Mouse (Mus musculus) liver (tissue): ENCODE results near the gene Macrod1.

Experiments
- DNase-seq: peaks from one replicate; pipeline ENCODE4 v3.0.0-alpha.2; 2020; ENCODE audit warnings: mixed read lengths

Gene Macrod1

GRCm38 (mm10) chr19:7142207-7142915 lies 85.8 kb downstream of the Macrod1 start:
- DNase-seq: no peak

- DNase-seq: peak; percentile 82
These were observed 87.2 kb downstream of the Macrod1 start for GRCm38 (mm10) chr19:7143854-7144253.

- DNase-seq: no peak
These were observed 87.8 kb downstream of the Macrod1 start for GRCm38 (mm10) chr19:7144458-7144857.

GRCm38 (mm10) chr19:7146376-7146775 lies 89.8 kb downstream of the Macrod1 start:
- no peak for DNase-seq

- DNase-seq: no peak
These were observed 91.5 kb downstream of the Macrod1 start for GRCm38 (mm10) chr19:7148096-7148495.

GRCm38 (mm10) chr19:7148541-7149085 lies 92.0 kb downstream of the Macrod1 start:
- no peak for DNase-seq

- no peak for DNase-seq
These were observed 92.6 kb downstream of the Macrod1 start for GRCm38 (mm10) chr19:7149158-7149685.

- no peak for DNase-seq
These were observed 94.8 kb downstream of the Macrod1 start for GRCm38 (mm10) chr19:7151300-7151926.

GRCm38 (mm10) chr19:7151927-7152653 lies 95.5 kb downstream of the Macrod1 start:
- no peak for DNase-seq

- peak; percentile 33 for DNase-seq
These were observed 96.6 kb downstream of the Macrod1 start for GRCm38 (mm10) chr19:7153232-7153631.

GRCm38 (mm10) chr19:7155196-7155595 lies 98.6 kb downstream of the Macrod1 start:
- no peak for DNase-seq

- DNase-seq: no peak
These were observed 101.1 kb downstream of the Macrod1 start for GRCm38 (mm10) chr19:7157734-7158133.

- DNase-seq: peak; percentile 34
These were observed 103.7 kb downstream of the Macrod1 start for GRCm38 (mm10) chr19:7160151-7160906.

GRCm38 (mm10) chr19:7161064-7161463 lies 104.5 kb downstream of the Macrod1 start:
- DNase-seq: no peak

- no peak for DNase-seq
These were observed 107.6 kb downstream of the Macrod1 start for GRCm38 (mm10) chr19:7164238-7164637.

GRCm38 (mm10) chr19:7164820-7165323 lies 108.3 kb downstream of the Macrod1 start:
- no peak for DNase-seq

GRCm38 (mm10) chr19:7165509-7166199 lies 109.0 kb downstream of the Macrod1 start:
- DNase-seq: no peak

- no peak for DNase-seq
These were observed 109.6 kb downstream of the Macrod1 start for GRCm38 (mm10) chr19:7166200-7166711.

- DNase-seq: no peak
These were observed 110.2 kb downstream of the Macrod1 start for GRCm38 (mm10) chr19:7166767-7167166.

- no peak for DNase-seq
These were observed 111.8 kb downstream of the Macrod1 start for GRCm38 (mm10) chr19:7168423-7168822.

GRCm38 (mm10) chr19:7170916-7171315 lies 114.3 kb downstream of the Macrod1 start:
- no peak for DNase-seq
